Mouse (Mus musculus) 416B (cell line): ENCODE results near the gene Gm20696.
A peak's percentile ranks its signal among the peaks of the same experiment; 100 is the strongest.

ENCODE experiments used
- DNase-seq: peaks from one replicate; pipeline ENCODE4 v3.0.0; 2011; ENCODE audit warnings: low read depth

The Gm20696 gene

GRCm38 (mm10) chr6:99666318-99667171, at the start of gene Gm20696, which contains the start of gene Eif4e3:
Gm20696 (minus strand) TSS chr6:99666797.
Eif4e3 (minus strand) TSS chr6:99666771.
- DNase-seq = peak; percentile 34

DNA sequence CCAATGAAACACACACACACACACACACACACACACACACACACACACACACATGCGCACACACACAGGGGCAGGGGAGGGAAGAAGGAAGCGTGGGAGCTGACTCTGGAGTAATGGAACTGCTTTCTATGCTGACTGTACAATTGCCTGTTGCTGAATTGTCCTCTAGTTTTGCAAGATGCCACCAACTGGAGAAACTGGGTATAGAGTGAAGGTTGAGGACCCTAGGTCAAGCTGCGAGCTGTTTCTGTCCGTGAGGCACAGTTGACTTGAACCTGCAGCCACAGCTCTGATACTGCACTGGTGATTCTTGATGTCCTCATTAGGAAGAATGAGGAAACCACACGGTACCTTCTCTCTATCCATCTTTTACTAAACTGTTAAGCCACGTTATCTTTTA, 49.3 kb upstream of the Gm20696 start:
- DNase-seq = no peak

DNA sequence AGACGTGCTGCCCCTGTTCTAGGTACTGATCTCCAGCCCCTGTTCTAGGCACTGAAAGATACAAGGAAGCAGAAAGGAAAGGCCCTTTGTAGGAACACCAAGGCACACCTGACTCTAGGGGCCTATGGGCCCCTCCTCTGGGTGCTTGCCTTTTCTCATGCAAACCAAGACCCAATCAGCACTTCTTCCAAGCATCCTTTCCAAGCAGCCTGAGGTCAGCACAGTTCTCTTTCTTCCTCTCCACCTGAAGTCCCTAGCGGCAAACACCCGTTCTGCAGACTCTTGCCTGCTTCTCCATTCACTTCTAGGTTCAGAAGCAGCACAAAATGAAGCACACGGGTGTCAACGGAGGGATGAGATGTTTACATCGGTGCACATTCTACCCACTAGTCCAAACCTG, 48.6 kb upstream of the Gm20696 start:
- DNase-seq = no peak

DNA sequence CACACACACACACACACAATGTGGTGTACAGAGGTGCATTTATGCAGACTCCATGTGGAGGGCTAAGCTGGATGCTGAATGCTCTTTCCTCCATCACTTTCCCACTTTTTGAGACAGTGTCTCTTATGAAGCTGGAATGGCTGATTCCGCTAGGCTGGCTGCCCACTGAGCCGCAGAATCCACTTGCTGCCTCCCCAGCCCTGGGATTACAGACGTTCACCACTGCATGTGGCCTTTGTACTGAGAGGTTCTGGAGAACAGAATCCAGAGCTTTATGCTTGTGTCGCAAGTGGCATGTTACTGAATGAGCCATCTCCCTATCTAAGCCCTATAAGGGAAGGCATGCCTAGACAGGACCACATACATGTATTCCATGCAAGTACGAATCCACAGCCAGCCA, 46.7 kb upstream of the Gm20696 start:
- no peak for DNase-seq

GRCm38 (mm10) chr6:99711576-99712101, 45.0 kb upstream of the Gm20696 start:
- DNase-seq = no peak

GRCm38 (mm10) chr6:99700484-99700883, 33.9 kb upstream of the Gm20696 start:
- no peak for DNase-seq

- no peak for DNase-seq
Observed at GRCm38 (mm10) chr6:99692916-99693841, 26.6 kb upstream of the Gm20696 start.

GRCm38 (mm10) chr6:99692206-99692915, 25.8 kb upstream of the Gm20696 start, which contains the start of gene Gpr27:
Gpr27 (plus strand) TSS chr6:99692679.
- no peak for DNase-seq

- no peak for DNase-seq
Observed at GRCm38 (mm10) chr6:99691666-99692205, 25.1 kb upstream of the Gm20696 start.

DNA sequence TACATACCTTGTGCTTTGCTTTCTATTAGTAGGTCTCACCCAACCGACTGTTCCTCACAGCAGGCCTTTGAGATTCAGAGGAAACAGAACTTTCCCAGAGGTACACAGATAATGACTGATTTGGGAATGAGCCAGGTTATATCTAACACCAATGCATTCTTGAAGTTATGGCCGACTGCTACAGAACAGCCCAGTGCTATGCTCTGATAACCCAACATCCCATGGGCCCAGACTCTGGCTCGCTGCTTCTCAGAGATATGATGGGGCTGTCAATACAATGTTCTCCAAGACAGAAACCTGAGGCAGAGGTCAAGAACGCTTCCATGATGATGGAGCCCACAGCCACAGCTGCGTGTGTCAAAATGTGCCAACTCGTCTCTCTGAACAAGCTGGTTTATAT, 21.9 kb upstream of the Gm20696 start:
- DNase-seq = no peak

DNA sequence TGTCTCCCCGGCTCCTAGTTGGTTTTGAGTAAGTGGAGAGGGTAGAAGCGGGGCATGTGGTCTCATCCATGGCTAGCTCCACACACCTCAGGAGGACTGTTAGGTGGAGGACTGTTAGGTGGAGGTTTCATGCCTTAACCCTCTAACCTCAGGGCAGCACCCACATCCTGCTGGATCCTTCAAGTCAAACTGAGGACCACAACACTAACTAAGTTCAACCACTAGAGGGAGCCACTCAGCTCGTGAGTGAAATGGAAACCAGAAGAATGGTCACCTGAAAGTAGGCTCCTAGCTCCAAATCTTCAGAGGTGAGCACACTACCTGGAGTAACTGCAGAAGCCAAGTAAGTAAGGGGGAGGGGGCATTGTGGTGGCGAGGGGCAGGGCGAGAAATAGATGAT, 18.3 kb upstream of the Gm20696 start:
- peak; percentile 55 for DNase-seq

DNA sequence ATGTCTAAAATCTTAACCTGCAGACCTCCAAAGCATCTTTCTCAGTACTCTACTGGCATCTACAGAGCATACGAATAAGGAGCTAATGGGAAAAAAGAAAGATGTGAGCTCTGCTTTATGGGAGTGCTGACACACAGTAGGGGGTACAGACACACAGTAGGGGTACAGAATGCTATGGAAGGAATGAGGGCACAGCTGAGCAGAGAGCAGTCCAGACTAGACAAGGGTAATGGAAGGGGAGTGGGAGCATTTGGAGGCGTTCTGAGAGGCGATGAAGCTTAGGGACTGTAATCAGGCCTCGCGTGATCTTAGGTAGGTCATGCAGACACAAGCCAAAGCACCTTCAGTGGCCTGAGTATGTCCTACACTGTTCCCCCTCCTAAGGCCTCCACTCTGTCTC, 17.4 kb upstream of the Gm20696 start:
- no peak for DNase-seq

GRCm38 (mm10) chr6:99678108-99678507, 11.5 kb upstream of the Gm20696 start:
- DNase-seq = no peak

GRCm38 (mm10) chr6:99677325-99677724, 10.7 kb upstream of the Gm20696 start:
- no peak for DNase-seq

DNA sequence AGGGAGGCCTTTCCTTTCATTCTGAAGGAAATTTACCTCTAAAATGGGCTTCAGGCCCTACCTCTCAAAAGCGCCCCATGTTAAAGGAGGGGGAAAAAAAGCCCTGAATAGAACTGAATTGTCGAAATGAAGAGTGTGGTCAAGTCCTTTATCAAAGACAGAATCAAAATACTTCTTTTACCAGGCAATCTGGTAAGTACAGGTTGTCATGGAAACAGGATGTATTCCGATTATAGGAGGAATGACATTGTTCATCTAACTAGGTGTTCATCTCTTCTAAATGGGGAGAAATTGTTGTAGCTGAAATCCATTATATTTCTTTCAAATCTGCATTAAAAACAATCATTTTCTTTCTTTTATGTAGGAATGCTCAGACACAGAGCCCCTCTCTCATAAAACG, 7.9 kb upstream of the Gm20696 start:
- DNase-seq = no peak

DNA sequence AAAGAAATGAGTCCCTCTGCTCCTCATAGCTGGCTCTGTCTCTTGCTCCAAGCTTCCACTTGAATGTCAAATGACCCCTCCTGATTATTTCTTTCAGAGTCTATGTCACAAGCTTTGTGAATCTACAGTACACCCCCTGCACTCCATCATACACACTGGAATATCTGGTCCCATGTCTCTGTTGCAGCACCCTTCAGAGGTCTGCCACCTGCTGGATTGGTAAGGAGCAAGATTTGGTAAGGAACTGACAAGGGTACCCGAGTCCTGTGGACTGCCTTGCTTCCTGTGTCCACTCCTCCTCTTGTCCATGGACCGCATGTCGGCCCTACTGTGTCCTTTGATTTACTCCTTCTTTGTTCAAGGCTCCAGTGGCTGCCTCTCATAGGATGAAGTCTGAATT, 5.2 kb upstream of the Gm20696 start:
- DNase-seq = no peak

- DNase-seq = peak; percentile 67
Observed at GRCm38 (mm10) chr6:99670481-99671119, 4.0 kb upstream of the Gm20696 start.

- no peak for DNase-seq
Observed at GRCm38 (mm10) chr6:99669481-99670325, 3.1 kb upstream of the Gm20696 start.

DNA sequence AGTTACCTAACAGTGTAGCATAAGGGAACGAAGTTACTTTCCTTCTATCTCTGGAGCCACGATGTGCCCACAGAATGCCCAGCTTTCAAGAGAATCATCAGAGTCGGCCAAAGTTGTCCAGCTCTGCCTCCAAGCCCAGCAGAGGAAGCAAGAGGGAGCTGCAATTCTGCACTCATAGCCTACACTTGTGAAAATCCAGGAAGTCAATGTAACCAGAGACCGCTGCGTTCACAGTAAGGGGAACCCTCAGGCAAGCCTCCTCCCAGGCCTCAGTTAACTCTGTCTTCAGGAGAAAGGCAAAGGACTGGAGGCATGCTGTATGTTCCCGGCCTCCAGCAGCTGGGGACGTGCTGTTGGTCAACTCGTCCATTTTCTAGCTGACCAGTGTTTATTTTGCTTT, 693 bp upstream of the Gm20696 start:
- peak; percentile 69 for DNase-seq
